Mouse (Mus musculus): ENCODE data around the gene Spr. TPM values are rescaled to one million over a fixed set of nuclear protein-coding genes. Genes with fewer than 3 reads are reported as not detected.

Spr gene
- total RNA-seq (2021) (10 to 100 TPM; 85.9 to 92.3 TPM), polyA plus RNA-seq (2012; rRNA removed) (33.2 and 34.7 TPM in 2 replicates)
- long read RNA-seq, transcript Spr-201 (3 exons, 1,230 nt), result major isoform, 15 of 17 reads
- long read RNA-seq, partial matches to known transcripts, result 0 of 17 reads
- long read RNA-seq, other reads (novel, unspliced or antisense), result 1 of 17 reads

GRCm38 (mm10) chr6:85137217-85138035, at the start of gene Spr:
Gene Spr, minus strand, starts transcription at chr6:85137766.
- WGBS, result under 1% methylated on average over 49 of the region's 49 CpGs
- Histone ChIP-seq H3K79me2 (replicated peaks; ENCODE audit: control insufficient read depth, insufficient read depth, low read length) (no peaks in the 10 kb centered on the region), H3K4me1 (ENCODE audit: control insufficient read depth, insufficient read depth, low read length) (peaks cover 2% of the 10 kb centered on the region; the same call in 1 of the 2 replicates), H3K4me3 (peak within 1 kb of the TSS; percentile 98), H3K9ac (ENCODE audit: low read depth, low read length) (peak within 1 kb of the TSS; percentile 86), H3K27ac (peak within 1 kb of the TSS; percentile 96), H3K27me3 (ENCODE audit: control insufficient read depth, insufficient read depth, low read length) (no peaks in the 10 kb centered on the region), H3K36me3 (ENCODE audit: control insufficient read depth, insufficient read depth, low read length) (no peaks in the 10 kb centered on the region)
- intact Hi-C loops (cut with DNase I), result loop anchor here (2.0 to 5.0 kb wide), 3 partner anchors 17 to 195 kb away; partner anchors contain the start of genes Exoc6b and Sfxn5
- peak; percentile 82 for TF ChIP-seq CTCF (IDR thresholded peaks at IDR 0.05)
- TF ChIP-seq EP300 (IDR thresholded peaks at IDR 0.05; ENCODE audit: insufficient read depth, low read depth, low read length), result peak; percentile 84
- TF ChIP-seq POLR2A (IDR thresholded peaks at IDR 0.05; ENCODE audit: insufficient read depth, low read depth, low read length), result peak; percentile 88
- DNase-seq, result peak; percentile 96

DNA sequence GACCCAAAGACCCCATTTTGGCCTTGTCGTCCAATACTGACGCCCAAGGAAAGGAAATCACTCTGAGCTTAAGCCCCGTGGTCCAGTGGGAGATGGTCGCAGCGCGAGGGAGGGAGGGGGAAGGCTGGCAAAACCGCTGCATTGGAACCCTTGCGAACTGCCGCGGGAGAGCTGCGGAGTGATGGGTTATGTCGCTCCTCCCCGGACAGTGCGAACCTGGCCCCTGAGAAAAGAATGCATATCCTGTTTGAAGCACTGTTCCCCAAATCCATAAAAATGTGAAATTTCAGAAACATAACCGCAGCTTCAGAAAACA, 49.1 kb upstream of the Spr start:
- peaks cover 32% of the 10 kb centered on the region for H3K27me3 ChIP-seq (ENCODE audit: control insufficient read depth, insufficient read depth, low read length)
- H3K4me1 ChIP-seq (ENCODE audit: control insufficient read depth, insufficient read depth, low read length), result no peaks in the 10 kb centered on the region
- no peak for TF ChIP-seq CTCF (IDR thresholded peaks at IDR 0.05)
- no peak for TF ChIP-seq EP300 (IDR thresholded peaks at IDR 0.05; ENCODE audit: insufficient read depth, low read depth, low read length)
- no peak for TF ChIP-seq POLR2A (IDR thresholded peaks at IDR 0.05; ENCODE audit: insufficient read depth, low read depth, low read length)
- H3K9ac ChIP-seq (ENCODE audit: low read depth, low read length), result no peak overlapping the region
- H3K36me3 ChIP-seq (ENCODE audit: control insufficient read depth, insufficient read depth, low read length), result no peaks in the 10 kb centered on the region
- 1% methylated on average over 15 of the region's 15 CpGs for WGBS
- H3K4me3 ChIP-seq, result no peak overlapping the region
- intact Hi-C loops (cut with DNase I), result no loop called here
- H3K27ac ChIP-seq, result no peak overlapping the region
- H3K79me2 ChIP-seq (replicated peaks; ENCODE audit: control insufficient read depth, insufficient read depth, low read length), result no peaks in the 10 kb centered on the region
- no peak for DNase-seq

GRCm38 (mm10) chr6:85186033-85186743, 48.6 kb upstream of the Spr start:
- Histone ChIP-seq H3K27me3 (ENCODE audit: control insufficient read depth, insufficient read depth, low read length) (peaks cover 32% of the 10 kb centered on the region), H3K27ac (no peak overlapping the region), H3K36me3 (ENCODE audit: control insufficient read depth, insufficient read depth, low read length) (no peaks in the 10 kb centered on the region), H3K4me3 (no peak overlapping the region), H3K9ac (ENCODE audit: low read depth, low read length) (no peak overlapping the region), H3K4me1 (ENCODE audit: control insufficient read depth, insufficient read depth, low read length) (no peaks in the 10 kb centered on the region), H3K79me2 (replicated peaks; ENCODE audit: control insufficient read depth, insufficient read depth, low read length) (no peaks in the 10 kb centered on the region)
- DNase-seq, result no peak
- TF ChIP-seq EP300 (IDR thresholded peaks at IDR 0.05; ENCODE audit: insufficient read depth, low read depth, low read length) (no peak), CTCF (IDR thresholded peaks at IDR 0.05) (no peak), POLR2A (IDR thresholded peaks at IDR 0.05; ENCODE audit: insufficient read depth, low read depth, low read length) (no peak)
- WGBS, result 5% methylated on average over 33 of the region's 33 CpGs
- intact Hi-C loops (cut with DNase I), result no loop called here

- H3K27ac ChIP-seq, result no peak overlapping the region
- 67% methylated on average over 3 of the region's 3 CpGs for WGBS
- no peaks in the 10 kb centered on the region for H3K79me2 ChIP-seq (replicated peaks; ENCODE audit: control insufficient read depth, insufficient read depth, low read length)
- no peaks in the 10 kb centered on the region for H3K36me3 ChIP-seq (ENCODE audit: control insufficient read depth, insufficient read depth, low read length)
- H3K4me1 ChIP-seq (ENCODE audit: control insufficient read depth, insufficient read depth, low read length), result no peaks in the 10 kb centered on the region
- DNase-seq, result no peak
- no peak overlapping the region for H3K4me3 ChIP-seq
- peaks cover 23% of the 10 kb centered on the region for H3K27me3 ChIP-seq (ENCODE audit: control insufficient read depth, insufficient read depth, low read length)
- intact Hi-C loops (cut with DNase I), result no loop called here
- H3K9ac ChIP-seq (ENCODE audit: low read depth, low read length), result no peak overlapping the region
- TF ChIP-seq POLR2A (IDR thresholded peaks at IDR 0.05; ENCODE audit: insufficient read depth, low read depth, low read length), result no peak
- TF ChIP-seq CTCF (IDR thresholded peaks at IDR 0.05), result no peak
Measured at GRCm38 (mm10) chr6:85183951-85184350, 46.4 kb upstream of the Spr start.

GRCm38 (mm10) chr6:85180036-85180435, 42.5 kb upstream of the Spr start:
- no peak for DNase-seq
- no peak for TF ChIP-seq EP300 (IDR thresholded peaks at IDR 0.05; ENCODE audit: insufficient read depth, low read depth, low read length)

DNA sequence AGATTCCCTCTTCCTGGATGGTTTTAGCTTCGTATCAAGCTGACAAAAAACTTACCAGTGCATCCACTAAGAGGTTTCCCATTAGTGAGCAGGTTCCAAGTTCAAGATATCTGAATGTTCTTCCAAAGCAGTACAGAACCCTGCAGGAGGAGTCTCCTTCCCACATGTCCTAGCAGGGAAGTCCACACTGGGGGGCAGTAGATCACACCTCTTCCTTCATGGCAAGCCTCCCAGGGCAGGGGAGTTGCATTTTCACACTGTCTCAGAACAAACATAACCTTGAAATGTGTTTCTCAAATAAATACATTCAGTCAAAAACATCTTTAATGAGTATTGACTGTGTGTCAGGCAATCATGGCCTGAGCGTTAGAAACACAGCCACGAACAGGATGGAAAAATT, 42.0 kb upstream of the Spr start:
- H3K27ac ChIP-seq, result no peak overlapping the region
- no peak overlapping the region for H3K9ac ChIP-seq (ENCODE audit: low read depth, low read length)
- no peaks in the 10 kb centered on the region for H3K36me3 ChIP-seq (ENCODE audit: control insufficient read depth, insufficient read depth, low read length)
- intact Hi-C loops (cut with DNase I), result no loop called here
- H3K4me3 ChIP-seq, result no peak overlapping the region
- H3K4me1 ChIP-seq (ENCODE audit: control insufficient read depth, insufficient read depth, low read length), result no peaks in the 10 kb centered on the region
- no peaks in the 10 kb centered on the region for H3K79me2 ChIP-seq (replicated peaks; ENCODE audit: control insufficient read depth, insufficient read depth, low read length)
- H3K27me3 ChIP-seq (ENCODE audit: control insufficient read depth, insufficient read depth, low read length), result peaks cover 3% of the 10 kb centered on the region; the same call in 1 of the 2 replicates
- DNase-seq, result no peak
- TF ChIP-seq EP300 (IDR thresholded peaks at IDR 0.05; ENCODE audit: insufficient read depth, low read depth, low read length), result no peak
- TF ChIP-seq CTCF (IDR thresholded peaks at IDR 0.05), result peak; percentile 17
- WGBS, result 58% methylated on average over 3 of the region's 3 CpGs

More at GRCm38 (mm10) chr6:85180036-85180435, 42.5 kb upstream of the Spr start:
- H3K4me3 ChIP-seq, result no peak overlapping the region
- H3K27me3 ChIP-seq (ENCODE audit: control insufficient read depth, insufficient read depth, low read length), result peaks cover 3% of the 10 kb centered on the region; the same call in 1 of the 2 replicates
- no peak overlapping the region for H3K27ac ChIP-seq
- H3K9ac ChIP-seq (ENCODE audit: low read depth, low read length), result no peak overlapping the region
- H3K4me1 ChIP-seq (ENCODE audit: control insufficient read depth, insufficient read depth, low read length), result no peaks in the 10 kb centered on the region
- H3K36me3 ChIP-seq (ENCODE audit: control insufficient read depth, insufficient read depth, low read length), result no peaks in the 10 kb centered on the region
- intact Hi-C loops (cut with DNase I), result no loop called here
- no peaks in the 10 kb centered on the region for H3K79me2 ChIP-seq (replicated peaks; ENCODE audit: control insufficient read depth, insufficient read depth, low read length)
- 58% methylated on average over 2 of the region's 2 CpGs for WGBS
